Mouse (Mus musculus) hindbrain, postnatal 0 days (tissue): ENCODE data around the gene Lhx1. TPM values are rescaled to one million over a fixed set of nuclear protein-coding genes. Genes with fewer than 3 reads are reported as not detected.

ENCODE experiments used
- ATAC-seq: fragments of 200-750 bp; cut with Nextera tagmentation; 2 replicates; pipeline ENCODE4 v1.8.0; 2017; ENCODE audit warnings: mild to moderate bottlenecking, moderate TSS enrichment, moderate library complexity
- DNase-seq: peaks from one replicate; pipeline ENCODE4 v3.0.0-alpha.2; 2015; ENCODE audit warnings: low spot score
- H3K27ac ChIP-seq: fragments of 300-500 bp; sonication (generic); 2 replicates; pipeline ENCODE4 v1.5.1; 2014; ENCODE audit warnings: mild to moderate bottlenecking
- H3K27me3 ChIP-seq: fragments of 300-500 bp; sonication (generic); 2 replicates; pipeline ENCODE4 v1.6.1; 2014; ENCODE audit warnings: low read length, mixed read lengths; ENCODE audit not compliant: insufficient read depth
- H3K36me3 ChIP-seq: fragments of 300-500 bp; sonication (generic); 2 replicates; pipeline ENCODE4 v1.6.1; 2014; ENCODE audit warnings: low read length, mixed read lengths; ENCODE audit not compliant: insufficient read depth
- H3K4me1 ChIP-seq: fragments of 300-500 bp; sonication (generic); 2 replicates; pipeline ENCODE4 v1.6.1; 2014; ENCODE audit warnings: antibody characterized with exemption, low read length, mixed read lengths; ENCODE audit not compliant: insufficient read depth
- H3K4me2 ChIP-seq: fragments of 300-500 bp; sonication (generic); 2 replicates; pipeline ENCODE4 v1.6.1; 2014; ENCODE audit warnings: low read depth, mild to moderate bottlenecking, low read length, moderate library complexity, mixed read lengths
- H3K4me3 ChIP-seq: fragments of 300-500 bp; sonication (generic); 2 replicates; pipeline ENCODE4 v1.5.1; 2014; ENCODE audit warnings: low read length
- H3K9ac ChIP-seq: fragments of 300-500 bp; sonication (generic); replicated peaks from 2 replicates; pipeline ENCODE4 v1.6.1; 2014; ENCODE audit warnings: mild to moderate bottlenecking, low read length, moderate library complexity, mixed read lengths
- H3K9me3 ChIP-seq: fragments of 300-500 bp; sonication (generic); 2 replicates; pipeline ENCODE4 v1.6.1; 2016; ENCODE audit warnings: low read length, mixed read lengths
- CTCF ChIP-seq: IDR thresholded peaks from 2 replicates; pipeline ENCODE4 v1.5.1; 2016; ENCODE audit warnings: antibody characterized with exemption, control low read depth, low read depth
- WGBS: fragments of 180-500 bp; shearing (Covaris S2); extraction: QIAGEN DNeasy Blood & Tissue Kit; methylation state at CpG from one replicate; pipeline ENCODE4 v1.1.7; 2014; 5-methylcytosine and 5-hydroxymethylcytosine counted together
- polyA plus RNA-seq: library from polyadenylated mRNA; unstranded; fragments of >200 nt; fragmentation: Nextera tagmentation; extraction: Ambion mirVana; gene quantifications from 2 replicates; pipeline ENCODE4 v1.2.1, GENCODE M21; 2015
- total RNA-seq: library from RNA; depleted of rRNA; stranded (reverse); fragments of >200 nt; gene quantifications from 2 replicates; pipeline ENCODE4 v1.2.3, GENCODE M21; 2014

The Lhx1 gene
- total and polyA plus RNA-seq, 2 experiments from 2014 or later: 28.9 to 52.0 TPM

- no peak for ATAC-seq
- Histone ChIP-seq H3K9ac (no peak overlapping the region), H3K9me3 (no peaks in the 10 kb centered on the region), H3K4me2 (peak overlapping the region; percentile 68), H3K27ac (no peak overlapping the region), H3K27me3 (peaks cover 36% of the 10 kb centered on the region), H3K36me3 (no peaks in the 10 kb centered on the region), H3K4me1 (peaks cover 4% of the 10 kb centered on the region; the same call in 1 of the 2 replicates), H3K4me3 (peak overlapping the region; percentile 56)
- WGBS: 39% methylated on average over 5 of the region's 5 CpGs
- no peak for DNase-seq
- no peak for TF ChIP-seq CTCF
Observed at GRCm38 (mm10) chr11:84518261-84518660, 7.1 kb downstream of the Lhx1 start.

- TF ChIP-seq CTCF: no peak
- ATAC-seq (no peak), DNase-seq (no peak)
- peak overlapping the region; percentile 33 for H3K4me2 ChIP-seq
- WGBS: 24% methylated on average over 2 of the region's 2 CpGs
- peaks cover 32% of the 10 kb centered on the region for H3K27me3 ChIP-seq
- H3K4me3 ChIP-seq: peak overlapping the region; percentile 11
- 0 out of 2 replicates have a peak overlapping the region, but pooled peaks have one; percentile 25 for H3K9ac ChIP-seq
- peaks cover 5% of the 10 kb centered on the region; the same call in 1 of the 2 replicates for H3K4me1 ChIP-seq
- no peak overlapping the region for H3K27ac ChIP-seq
- H3K9me3 ChIP-seq: no peaks in the 10 kb centered on the region
- no peaks in the 10 kb centered on the region for H3K36me3 ChIP-seq
Observed at GRCm38 (mm10) chr11:84517431-84517830, 7.9 kb downstream of the Lhx1 start.

- Histone ChIP-seq H3K27ac (no peak overlapping the region), H3K4me1 (peaks cover 11% of the 10 kb centered on the region), H3K9me3 (no peaks in the 10 kb centered on the region), H3K27me3 (peaks cover 28% of the 10 kb centered on the region), H3K4me2 (peak overlapping the region; percentile 33), H3K36me3 (no peaks in the 10 kb centered on the region), H3K9ac (peak overlapping the region; percentile 30), H3K4me3 (peak overlapping the region; percentile 11)
- no peak for ATAC-seq
- no peak for TF ChIP-seq CTCF
- no peak for DNase-seq
- WGBS: 14% methylated on average over 14 of the region's 14 CpGs
Observed at GRCm38 (mm10) chr11:84516501-84517240, 8.7 kb downstream of the Lhx1 start.

GRCm38 (mm10) chr11:84513171-84514116 is 11.9 kb downstream of the Lhx1 start, which contains the start of gene Aatf:
Gene Aatf (minus strand): TSS chr11:84513522.
- Histone ChIP-seq H3K36me3 (peaks cover 5% of the 10 kb centered on the region; the same call in 1 of the 2 replicates), H3K9me3 (no peaks in the 10 kb centered on the region), H3K9ac (peak within 1 kb of the TSS; percentile 81), H3K4me1 (peaks cover 11% of the 10 kb centered on the region), H3K4me3 (peak within 1 kb of the TSS; percentile 82), H3K27me3 (peaks cover 15% of the 10 kb centered on the region), H3K27ac (peak within 1 kb of the TSS; percentile 81), H3K4me2 (peak within 1 kb of the TSS; percentile 90)
- no peak for TF ChIP-seq CTCF
- WGBS: under 1% methylated on average over 80 of the region's 80 CpGs
- ATAC-seq (peak; percentile 99), DNase-seq (peak; percentile 99)

- 0 out of 2 replicates have a peak overlapping the region, but pooled peaks have one; percentile 82 for H3K4me3 ChIP-seq
- no peak overlapping the region for H3K9ac ChIP-seq
- peaks cover 5% of the 10 kb centered on the region; the same call in 1 of the 2 replicates for H3K36me3 ChIP-seq
- no peak overlapping the region for H3K27ac ChIP-seq
- DNase-seq (no peak), ATAC-seq (no peak)
- H3K4me2 ChIP-seq: peak overlapping the region; percentile 90; the same call in 1 of the 2 replicates
- H3K4me1 ChIP-seq: peaks cover 11% of the 10 kb centered on the region
- no peaks in the 10 kb centered on the region for H3K9me3 ChIP-seq
- H3K27me3 ChIP-seq: peaks cover 15% of the 10 kb centered on the region
- no peak for TF ChIP-seq CTCF
- 46% methylated on average over 1 of the region's 1 CpGs for WGBS
Observed at GRCm38 (mm10) chr11:84512031-84512430, 13.3 kb downstream of the Lhx1 start.

- no peak overlapping the region for H3K4me2 ChIP-seq
- H3K27ac ChIP-seq: no peak overlapping the region
- WGBS: 92% methylated on average over 1 of the region's 1 CpGs
- no peak for DNase-seq
- H3K4me3 ChIP-seq: no peak overlapping the region
- H3K27me3 ChIP-seq: no peaks in the 10 kb centered on the region
- H3K9me3 ChIP-seq: no peaks in the 10 kb centered on the region
- H3K36me3 ChIP-seq: 0 out of 2 replicates have a peak, but pooled peaks cover 6% of the 10 kb centered on the region
- ATAC-seq: no peak
- 0 out of 2 replicates have a peak, but pooled peaks have one; percentile 2 for TF ChIP-seq CTCF
- H3K9ac ChIP-seq: no peak overlapping the region
- no peaks in the 10 kb centered on the region for H3K4me1 ChIP-seq
Observed at GRCm38 (mm10) chr11:84504296-84504695, 21.0 kb downstream of the Lhx1 start.
